Mouse (Mus musculus) gastrocnemius, adult 18-20 months (tissue): ENCODE measurements around the gene Ikbkg. TPM values are rescaled to one million over a fixed set of nuclear protein-coding genes. Genes with fewer than 3 reads are reported as not detected.
"Not testable (repeated sequence)": the region's sequence is repeated elsewhere in the genome, so short reads cannot be mapped to it uniquely, and the experiment has no call there.

Experiments
- DNase-seq: peaks from one replicate; pipeline ENCODE4 v3.0.0; 2021; ENCODE audit warnings: low spot score
- total RNA-seq, 2 experiments: library from RNA; stranded (reverse); gene quantifications; 2 replicates each; pipeline ENCODE4 v1.2.3; 2021

Ikbkg gene
- total RNA-seq, 2 experiments from 2014 or later = 19.6 to 23.1 TPM

DNA sequence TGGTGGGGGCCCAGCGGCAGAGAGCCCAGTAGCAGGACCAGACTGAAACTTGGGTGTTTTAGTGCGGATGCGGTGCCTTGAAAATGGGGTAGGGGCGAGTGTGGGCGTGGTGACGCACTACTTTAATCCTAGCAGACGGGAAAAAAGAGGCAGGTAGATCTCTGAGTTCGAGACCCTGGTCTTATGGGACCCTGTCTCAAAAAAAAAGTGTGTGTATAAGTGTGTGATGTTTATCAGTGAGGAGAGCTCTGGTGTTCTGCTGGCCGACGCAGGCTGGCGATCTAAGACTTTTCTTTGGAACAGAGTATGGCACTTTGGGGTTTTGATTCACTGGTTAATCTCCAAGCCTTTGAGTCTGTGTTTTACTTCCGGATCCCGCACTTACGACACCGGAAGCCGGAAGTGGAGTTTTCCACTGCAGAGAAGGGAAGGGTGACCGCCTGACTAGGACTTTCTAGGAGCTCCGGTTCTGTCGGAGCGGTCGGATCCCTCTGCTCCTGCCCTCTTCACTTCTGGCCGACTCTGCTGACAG lies 36.3 kb downstream of the Ikbkg start:
- peak; percentile 75 for DNase-seq

DNA sequence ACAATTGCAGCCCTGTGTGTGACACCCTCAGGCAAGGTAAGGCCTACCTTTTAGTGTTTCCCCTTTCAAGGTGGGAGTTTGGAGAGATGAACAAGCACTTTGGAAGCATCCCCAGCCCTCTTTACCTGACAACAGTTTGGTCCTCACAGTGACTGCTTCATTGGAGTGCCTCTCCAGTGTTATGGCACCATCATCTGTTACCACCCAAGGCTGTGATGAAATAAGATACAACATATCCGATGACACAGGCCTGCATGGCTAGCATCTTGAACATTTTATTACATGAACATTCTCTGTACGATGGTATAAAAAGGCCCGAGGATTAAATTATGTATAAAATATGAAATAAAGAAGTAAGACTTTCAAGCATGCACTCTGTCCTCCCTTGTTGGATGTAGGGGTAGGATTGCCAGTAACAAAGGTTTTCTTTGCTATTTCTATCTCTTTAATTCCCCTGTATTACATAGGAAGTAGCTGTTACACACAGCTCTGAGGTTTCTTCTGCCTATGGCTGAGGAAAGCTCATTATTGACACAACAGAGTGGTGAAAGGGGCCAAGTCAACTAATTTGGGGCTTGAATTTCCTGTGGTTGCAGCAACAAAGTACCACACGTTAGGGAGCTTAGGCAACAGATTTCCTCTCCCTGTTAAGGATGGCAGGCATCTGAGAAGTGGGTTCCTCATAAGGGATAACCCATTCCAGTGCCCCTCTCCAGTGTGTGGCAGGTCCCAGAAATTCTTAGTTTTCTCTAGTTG lies 58.2 kb downstream of the Ikbkg start:
- DNase-seq = no peak

DNA sequence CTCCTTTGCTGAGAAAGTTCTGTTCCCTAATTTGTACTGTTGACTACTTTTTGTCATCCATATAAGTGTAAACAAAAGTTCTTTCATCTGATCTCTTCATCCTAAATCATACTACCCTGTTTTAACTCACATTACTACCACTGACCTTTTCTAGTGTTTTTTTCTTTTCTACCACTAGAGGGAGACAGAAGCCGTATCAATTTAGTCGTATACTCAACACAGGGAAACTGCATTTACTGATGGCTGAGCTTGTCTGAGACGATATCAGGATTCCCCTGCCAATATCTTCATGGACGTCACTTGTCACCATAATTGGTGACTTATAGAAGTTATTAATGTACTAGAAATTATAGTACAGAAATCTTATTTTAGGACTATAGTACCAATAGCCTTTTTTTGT lies 59.7 kb downstream of the Ikbkg start:
- DNase-seq = peak; percentile 3

DNA sequence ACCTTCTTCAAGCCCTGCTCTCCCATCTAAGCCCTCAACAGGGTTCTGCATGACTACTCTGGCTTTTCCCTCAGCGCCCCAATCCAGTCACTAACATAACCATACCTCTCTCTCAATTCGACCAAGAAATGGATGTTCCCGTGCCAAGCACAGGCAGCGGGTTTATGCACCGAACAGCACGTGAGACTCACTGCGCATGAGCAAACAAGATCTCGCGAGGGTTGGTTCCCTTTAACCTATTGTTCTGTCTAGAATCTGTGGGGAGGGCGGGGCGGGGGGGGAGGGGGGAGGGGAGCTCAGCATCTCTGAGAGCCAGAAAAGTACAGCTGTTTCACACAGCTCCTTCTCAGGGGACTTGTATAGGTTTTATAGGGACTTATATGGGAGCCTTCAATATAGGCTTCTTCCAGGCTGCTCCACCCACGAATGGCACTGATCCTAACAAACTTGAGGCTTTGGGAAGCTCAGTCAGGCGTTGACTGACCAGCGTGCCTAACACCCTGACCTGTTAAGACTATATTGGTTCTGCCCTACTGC lies 88.3 kb downstream of the Ikbkg start, which contains the start of gene Gm6880:
TSS of gene Gm6880 (minus strand) at position 51 of the 537 bp plus-strand sequence.
- not testable (repeated sequence) for DNase-seq

DNA sequence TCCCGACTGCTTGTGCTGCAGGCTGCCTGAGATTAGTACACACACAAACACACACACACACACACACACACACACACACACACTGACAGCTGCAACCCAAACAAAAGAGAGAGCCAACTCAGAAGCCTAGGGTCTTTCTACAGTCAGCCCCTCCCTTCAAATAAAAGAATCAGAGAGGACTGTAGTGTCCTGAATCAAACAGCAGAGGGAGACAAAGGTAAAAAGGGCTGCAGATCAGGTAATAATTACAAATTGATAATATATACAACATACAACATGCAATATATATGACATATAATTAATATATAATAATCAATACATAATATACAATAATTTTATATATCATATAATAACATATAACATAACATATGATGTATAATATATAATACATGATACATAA lies 104.0 kb downstream of the Ikbkg start:
- DNase-seq = no peak

Other genes starting within 250 kb of the Ikbkg start
- gene Tex28, start 225.5 kb upstream of the Ikbkg start, total RNA-seq = not detected
- gene Tktl1, start 216.0 kb upstream of the Ikbkg start, total RNA-seq = not detected
- 10 to 100 TPM; 30.5 to 50.1 TPM for gene Flna, start 143.5 kb upstream of the Ikbkg start, total RNA-seq
- gene Emd, start 138.6 kb upstream of the Ikbkg start, total RNA-seq = 10 to 100 TPM; 25.0 to 32.4 TPM
- 100 to 1,000 TPM; 172 to 189 TPM for gene Rpl10, start 122.5 kb upstream of the Ikbkg start, total RNA-seq
- gene Taz, start 111.4 kb upstream of the Ikbkg start, total RNA-seq = 10 to 100 TPM; 40.2 to 47.4 TPM
- gene Dnase1l1, start 111.0 kb upstream of the Ikbkg start, total RNA-seq = 100 to 1,000 TPM; 114 to 124 TPM
- 10 to 100 TPM; 92.1 to 95.3 TPM for gene Atp6ap1, start 96.2 kb upstream of the Ikbkg start, total RNA-seq
- gene Gdi1, start 88.3 kb upstream of the Ikbkg start, total RNA-seq = 10 to 100 TPM; 27.9 to 35.9 TPM
- 10 to 100 TPM; 21.1 to 27.3 TPM for gene Fam50a, start 80.3 kb upstream of the Ikbkg start, total RNA-seq
- gene Plxna3, start 64.2 kb upstream of the Ikbkg start, total RNA-seq = under 1 TPM; 0.37 to 0.52 TPM
- gene Lage3, start 39.7 kb upstream of the Ikbkg start, total RNA-seq = 10 to 100 TPM; 39.8 to 40.6 TPM
- 10 to 100 TPM; 55.7 to 58.4 TPM for gene Ubl4a, start 20.1 kb upstream of the Ikbkg start, total RNA-seq
- 1 to 10 TPM; 1.9 to 3.8 TPM for gene Slc10a3, start 19.9 kb upstream of the Ikbkg start, total RNA-seq
- gene Fam3a, start within 50 bp of the Ikbkg start, total RNA-seq = 10 to 100 TPM; 13.4 to 16.7 TPM
- gene G6pdx, start 35.9 kb downstream of the Ikbkg start, total RNA-seq = 1 to 10 TPM; 2.6 to 3.8 TPM
- not detected for gene Gm6880, start 88.1 kb downstream of the Ikbkg start, total RNA-seq
- not detected for gene Olfr1326-ps1, start 181.6 kb downstream of the Ikbkg start, total RNA-seq
- gene Olfr1325, start 199.4 kb downstream of the Ikbkg start, total RNA-seq = not detected